Mouse (Mus musculus) lung, postnatal 0 days (tissue): Measurements from ENCODE around the gene Specc1.

Experiments
- CTCF ChIP-seq: IDR thresholded peaks from 2 replicates; pipeline ENCODE4 v1.5.1; 2016; ENCODE audit warnings: antibody characterized with exemption, mild to moderate bottlenecking
- EP300 ChIP-seq: IDR thresholded peaks from 2 replicates; pipeline ENCODE4 v1.6.1; 2016; ENCODE audit warnings: antibody characterized with exemption, mild to moderate bottlenecking, control low read depth

- no peak for TF ChIP-seq CTCF
- TF ChIP-seq EP300 = no peak
Measured at GRCm38 (mm10) chr11:62194217-62194616, 237.7 kb downstream of the Specc1 start.
